Mouse (Mus musculus): ENCODE measurements around the gene Ephb1.

Gene Ephb1

DNA sequence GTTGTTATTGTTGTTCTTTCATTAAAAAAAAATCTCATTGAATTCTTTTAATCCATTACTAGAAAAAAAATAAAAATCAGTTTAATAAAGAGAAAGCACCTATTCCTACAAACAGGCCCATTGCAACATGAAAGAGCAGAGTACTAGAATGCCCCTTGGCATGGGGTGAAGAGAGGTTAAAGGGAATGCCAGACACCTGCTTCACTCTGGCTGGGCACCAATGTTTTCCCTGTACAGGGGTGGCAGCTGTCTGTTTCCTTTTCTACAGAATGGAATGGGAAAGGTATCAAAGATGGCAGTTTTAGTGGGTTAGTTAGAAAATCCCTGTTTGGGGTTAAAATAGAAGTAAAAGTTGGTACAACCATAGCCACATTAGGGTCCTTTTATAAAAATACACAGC is 224.0 kb downstream of the Ephb1 start:
- no peak for DNase-seq

DNA sequence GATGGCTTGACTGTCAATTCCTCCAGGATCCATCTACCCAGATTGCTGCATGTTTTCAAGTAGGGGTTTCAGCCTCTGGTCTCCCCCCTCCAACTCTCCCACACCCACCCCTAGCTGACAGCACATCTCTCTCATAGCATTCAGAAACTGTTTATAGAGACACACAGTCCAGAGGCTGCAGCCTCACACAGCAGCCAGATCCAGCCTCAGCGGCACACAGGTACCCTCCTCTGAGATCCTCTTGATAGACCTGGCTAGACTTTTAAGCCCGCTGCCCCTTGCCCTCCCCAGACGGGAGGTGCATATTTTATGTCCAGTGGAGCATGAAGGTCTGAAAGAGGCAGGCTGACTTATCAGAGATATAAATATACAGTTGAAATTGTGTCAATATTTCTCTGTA is 228.0 kb downstream of the Ephb1 start:
- DNase-seq = peak; percentile 24

DNA sequence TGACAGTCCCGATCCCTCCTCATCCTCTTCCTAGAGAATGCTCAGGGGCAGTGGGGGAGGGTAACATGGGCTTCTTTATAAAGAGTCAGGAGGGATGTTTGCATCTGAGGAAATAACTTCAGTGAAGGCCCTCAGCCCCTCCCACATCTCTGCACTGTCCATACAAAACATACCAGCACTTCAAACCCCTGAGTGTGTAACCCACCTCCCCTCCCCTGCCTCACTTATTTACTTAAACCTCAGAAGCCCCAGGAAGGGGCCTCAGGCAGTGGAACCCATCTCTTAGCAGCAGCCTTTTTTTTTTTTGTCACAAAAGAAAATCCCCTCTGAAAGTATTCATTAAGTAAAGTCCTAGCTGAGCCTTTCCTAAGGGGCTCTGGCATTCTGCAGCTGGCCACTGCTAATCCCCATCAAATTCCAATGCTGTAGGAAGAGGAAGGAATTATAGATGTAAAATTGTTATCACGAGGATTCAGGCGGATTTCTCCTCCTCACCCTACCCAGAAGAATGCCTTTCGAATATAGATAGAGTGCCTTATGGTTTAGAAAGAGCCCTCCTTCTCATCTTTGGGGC is 231.5 kb downstream of the Ephb1 start:
- no peak for DNase-seq

DNA sequence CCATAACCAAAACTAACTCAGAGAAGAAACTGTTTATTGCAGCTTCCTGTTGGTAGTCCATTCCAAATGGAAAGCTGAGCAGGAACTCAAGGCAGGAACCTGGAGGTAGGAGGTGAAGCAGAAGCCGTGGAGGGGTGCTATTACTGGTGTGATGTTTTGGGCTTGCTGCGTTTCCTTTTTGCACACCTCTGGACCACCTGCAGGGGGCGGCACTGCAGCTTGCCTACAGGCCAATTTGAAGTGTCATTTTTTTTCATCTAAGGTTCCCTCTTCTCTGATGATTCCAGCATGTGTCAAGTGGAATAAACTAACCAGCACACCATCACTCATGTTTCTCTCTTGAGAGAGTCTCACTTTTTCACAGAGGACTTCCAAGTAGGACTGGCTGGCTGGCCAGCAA is 235.1 kb downstream of the Ephb1 start:
- no peak for DNase-seq

DNA sequence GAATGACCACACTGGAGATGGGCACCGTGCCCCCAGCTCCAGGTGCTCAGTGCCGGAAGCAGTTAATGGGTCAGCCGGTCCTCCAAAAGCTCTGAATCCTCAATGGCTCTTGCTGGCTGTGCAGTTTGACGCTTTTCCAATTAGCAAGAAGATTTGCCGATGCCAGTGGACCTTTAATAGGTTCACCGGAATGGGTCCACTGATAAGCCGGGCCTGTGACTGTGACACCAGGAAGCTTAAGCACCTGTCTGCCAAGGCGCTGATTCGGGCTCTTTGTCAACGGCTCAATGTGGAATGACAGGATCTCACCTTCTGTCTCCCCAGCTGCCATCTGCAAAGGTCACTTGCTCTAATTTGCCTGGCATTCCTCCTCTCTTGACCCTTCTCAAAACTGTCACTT is 239.2 kb downstream of the Ephb1 start:
- no peak for DNase-seq

DNA sequence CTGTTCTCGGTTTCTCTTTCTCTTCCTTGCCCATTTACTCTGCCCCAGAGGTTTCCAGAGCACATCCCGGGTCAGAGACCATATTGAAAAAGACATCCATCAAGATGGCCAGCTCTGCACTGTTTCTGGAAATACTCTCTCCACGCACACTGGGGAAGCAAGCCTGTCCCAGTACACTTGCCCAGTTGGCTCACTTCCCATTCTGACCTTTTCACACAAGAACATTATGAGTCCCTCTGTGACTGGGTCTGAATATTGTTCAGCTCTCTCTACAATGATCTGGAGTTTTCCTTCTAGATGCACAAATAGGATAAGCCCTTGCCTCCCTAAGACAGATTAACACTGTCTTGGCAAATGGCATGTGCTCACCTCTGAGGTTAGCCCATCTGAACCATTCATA is 243.0 kb downstream of the Ephb1 start:
- no peak for DNase-seq

DNA sequence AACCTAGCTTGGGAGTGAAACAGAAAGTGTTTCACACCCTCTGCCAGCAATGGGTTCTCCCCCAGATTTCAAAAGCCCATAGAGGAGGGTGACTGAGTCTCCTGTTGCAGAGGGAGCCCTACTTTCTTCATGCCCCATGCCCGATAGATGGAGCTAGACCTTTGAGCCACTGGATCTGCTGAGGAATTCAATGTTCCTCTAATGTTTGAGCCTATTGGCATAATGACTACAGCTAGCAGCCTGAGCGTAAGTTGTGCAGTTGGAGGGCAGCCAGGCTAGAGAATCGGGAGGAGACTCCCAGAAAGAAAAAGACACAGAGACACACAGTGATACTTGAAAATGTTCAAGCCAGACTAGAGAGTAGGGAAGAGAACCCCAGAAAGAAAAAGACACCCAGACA is 246.5 kb downstream of the Ephb1 start:
- no peak for DNase-seq

DNA sequence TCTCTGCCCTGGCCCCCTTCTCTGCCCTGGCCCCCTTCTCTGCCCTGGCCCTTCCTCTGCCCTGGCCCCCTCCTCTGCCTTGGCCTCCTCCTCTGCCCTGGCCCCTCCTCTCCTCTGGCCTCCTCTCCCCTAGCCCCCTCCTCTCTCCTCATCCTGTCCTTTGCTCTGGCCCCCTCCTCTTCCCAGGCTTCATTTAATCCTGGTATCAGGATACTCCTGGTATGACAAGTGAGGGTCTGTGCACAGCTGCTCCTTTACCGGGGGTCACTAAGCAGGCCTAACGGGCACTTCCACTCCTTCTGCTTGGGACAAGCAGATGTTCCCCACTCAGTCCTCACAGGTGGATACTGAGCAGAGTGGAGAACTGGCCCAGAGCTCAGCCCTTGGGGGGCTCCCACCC is 247.3 kb downstream of the Ephb1 start:
- no peak for DNase-seq

DNA sequence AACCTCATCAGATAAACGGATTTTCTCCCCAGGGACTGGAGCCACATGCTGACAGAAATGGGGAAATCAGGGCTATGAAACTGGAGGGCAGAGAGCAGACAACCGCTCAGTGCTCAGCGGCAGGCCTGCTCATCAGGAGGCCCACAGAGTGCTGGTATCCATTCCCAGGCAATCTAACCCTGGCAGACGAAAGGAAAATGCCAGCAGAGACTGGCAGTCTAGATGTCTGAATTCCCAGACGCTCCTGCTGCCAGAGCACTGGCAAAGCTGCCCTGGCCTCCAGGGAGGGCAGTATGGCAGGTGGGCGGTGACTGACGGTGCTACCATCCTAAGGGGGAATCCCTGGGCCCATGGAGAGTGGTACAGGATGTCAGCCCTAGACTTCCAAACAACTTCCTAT is 257.7 kb downstream of the Ephb1 start:
- no peak for DNase-seq

DNA sequence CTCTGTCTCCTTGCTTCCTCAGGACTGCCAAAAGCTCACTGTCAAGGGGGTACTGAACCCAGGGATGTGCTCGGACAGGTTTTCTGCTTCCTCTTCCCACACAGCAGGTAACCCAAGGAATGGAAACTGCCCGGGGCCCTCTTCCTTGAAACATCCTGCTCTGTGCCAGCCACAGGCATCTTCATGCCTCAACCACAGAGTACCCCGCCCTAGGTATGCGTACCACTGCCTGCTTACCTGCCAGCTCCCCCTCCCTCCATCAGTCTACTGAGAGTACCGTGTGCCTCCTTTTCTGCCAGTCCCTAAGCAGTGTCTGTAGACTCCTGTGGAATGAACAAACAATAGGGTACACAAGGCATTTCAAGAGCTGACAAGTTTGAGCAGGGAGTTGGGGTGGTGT is 265.9 kb downstream of the Ephb1 start:
- no peak for DNase-seq

DNA sequence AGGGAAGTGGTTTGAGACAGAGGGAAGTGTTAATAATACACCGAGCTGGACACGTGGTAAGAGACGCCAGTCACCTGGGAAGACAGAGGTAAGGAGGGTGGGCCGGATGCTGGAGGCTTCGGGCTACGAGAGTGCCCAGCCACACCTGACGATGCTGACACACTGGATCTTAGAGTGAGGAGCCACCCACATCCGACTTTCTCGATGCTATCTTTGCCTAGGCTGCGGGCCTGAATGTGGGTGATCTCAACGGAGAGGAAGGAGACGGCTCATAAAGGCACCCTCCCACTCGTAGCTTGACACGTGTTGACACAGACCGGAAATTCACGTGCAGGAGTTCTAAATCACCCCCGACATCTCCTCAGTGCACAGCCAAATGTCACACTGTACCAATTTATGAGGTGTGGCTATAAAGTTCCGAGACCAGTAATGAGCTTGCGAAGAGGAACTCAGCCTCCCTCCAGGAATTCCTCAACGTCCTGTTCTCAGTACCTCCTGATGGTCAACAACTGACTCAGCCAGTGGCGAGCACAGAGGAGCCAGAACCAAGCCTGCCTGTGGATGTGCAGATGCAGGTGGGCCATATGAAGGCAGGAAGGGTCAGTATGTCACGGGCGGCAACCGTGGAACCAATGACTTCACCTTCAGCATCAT is 268.3 kb downstream of the Ephb1 start:
- peak; percentile 20 for DNase-seq

DNA sequence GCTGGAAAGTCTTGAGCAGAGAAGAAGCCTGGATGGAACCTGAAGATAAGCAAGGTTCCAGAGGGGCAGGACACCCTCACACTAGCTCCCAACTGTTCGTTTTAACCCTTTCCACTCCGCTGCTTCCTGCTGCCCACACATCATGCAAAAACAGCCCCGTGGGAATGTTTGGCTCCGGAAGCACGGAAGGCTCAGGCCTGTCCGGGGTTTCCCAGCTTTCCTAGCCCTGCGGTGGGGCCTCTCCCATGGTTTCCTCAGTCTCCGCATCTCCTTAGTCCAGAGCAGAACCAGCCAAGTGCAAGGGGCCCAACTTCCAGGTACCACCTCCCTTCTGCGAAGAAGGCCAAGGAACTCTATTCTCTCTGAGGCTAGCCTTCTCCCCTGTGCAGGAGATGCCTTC is 269.0 kb downstream of the Ephb1 start:
- no peak for DNase-seq

DNA sequence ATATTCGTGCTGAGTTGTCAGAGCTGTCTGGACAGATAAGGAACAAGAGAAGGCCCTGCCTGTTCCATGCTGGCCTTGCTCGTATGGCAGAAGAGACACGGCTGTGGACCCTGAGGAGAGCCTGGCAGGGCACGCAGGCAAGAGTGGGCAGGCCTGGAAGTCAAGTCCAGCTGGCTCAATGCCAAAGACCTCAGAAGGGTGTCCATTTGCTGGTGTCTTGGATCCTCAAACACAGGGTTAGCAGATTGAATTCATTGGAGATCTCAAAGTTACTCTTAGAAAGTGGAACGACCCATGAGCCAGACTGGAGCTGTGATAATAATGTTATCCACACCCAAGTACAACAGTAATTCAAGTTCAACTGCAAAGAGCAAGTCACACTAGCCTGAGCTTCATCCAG is 273.6 kb downstream of the Ephb1 start:
- DNase-seq = no peak

DNA sequence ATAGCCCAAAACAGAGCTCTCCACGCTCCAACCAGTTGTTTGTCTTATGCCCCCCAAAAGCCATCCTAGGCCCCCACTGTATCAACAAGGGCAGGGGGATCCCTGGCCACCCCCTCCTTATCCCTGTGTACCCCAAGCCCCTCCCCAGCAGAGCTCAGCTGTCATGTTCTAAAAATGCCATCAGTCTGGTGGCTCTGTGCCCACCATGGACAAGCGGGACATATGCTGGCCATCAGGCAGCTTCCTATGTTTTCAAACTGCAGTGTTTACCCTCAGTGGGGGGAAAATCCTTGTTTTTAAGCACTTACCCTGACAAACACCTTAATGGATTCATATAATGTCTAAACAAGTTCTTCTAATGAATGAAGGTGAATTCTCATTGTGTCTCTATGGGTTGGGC is 275.3 kb downstream of the Ephb1 start:
- DNase-seq = no peak

DNA sequence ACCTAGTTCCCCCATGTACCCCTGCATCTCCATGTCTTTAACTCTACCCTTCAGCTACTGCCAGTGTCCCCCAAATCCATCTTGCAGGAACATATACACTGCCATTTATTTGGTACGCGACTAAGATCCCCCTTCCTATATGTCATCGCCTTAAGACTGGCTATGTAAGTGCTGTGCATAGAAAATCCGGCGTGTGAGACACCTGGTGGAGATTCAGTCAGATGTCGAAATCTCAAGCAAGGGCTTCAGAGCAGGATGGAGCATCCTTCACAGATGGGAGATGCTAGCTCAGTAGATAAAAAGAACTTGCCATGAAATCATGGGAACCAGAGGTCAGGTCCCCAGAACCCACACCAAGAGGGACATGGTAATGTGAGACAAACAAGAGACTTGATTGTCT is 276.3 kb downstream of the Ephb1 start:
- no peak for DNase-seq

DNA sequence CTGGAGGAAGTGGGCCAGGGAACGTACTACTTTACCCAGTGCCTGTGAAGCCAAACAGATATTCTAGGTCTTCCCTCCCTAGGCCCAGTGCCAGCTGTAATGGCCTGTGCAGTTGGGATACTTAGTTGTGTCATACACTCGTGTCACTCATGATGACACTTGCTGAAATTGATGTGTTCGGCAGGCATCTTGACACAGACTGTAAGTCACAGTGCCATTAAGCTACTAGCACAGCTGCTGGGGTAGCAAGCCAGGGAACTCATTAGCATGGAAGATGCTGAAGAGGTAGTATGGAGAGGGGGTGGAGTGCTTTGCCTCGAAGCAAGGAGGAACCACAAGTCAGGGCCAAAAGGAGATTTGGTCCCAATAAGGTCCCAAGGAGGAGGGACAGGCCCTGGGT is 279.0 kb downstream of the Ephb1 start:
- no peak for DNase-seq

DNA sequence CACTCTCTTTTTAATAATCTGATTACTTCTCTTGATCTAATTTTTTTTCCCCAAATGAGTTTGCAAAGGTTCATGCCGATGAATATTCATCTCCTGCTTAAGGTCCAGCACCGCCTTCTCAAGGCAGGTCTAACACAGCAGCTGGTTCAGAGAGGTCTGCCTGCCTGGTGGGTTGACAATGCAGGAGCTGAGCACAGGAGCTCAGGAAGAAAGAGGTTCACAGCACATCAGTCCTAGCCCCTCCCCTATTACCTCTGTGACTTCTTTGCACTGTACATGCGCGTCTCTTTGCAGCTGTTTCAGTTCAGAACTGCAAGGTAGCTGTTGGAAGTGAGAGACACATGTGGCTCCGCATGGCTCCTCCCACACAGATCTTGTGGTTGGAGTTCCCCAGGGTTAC is 281.1 kb downstream of the Ephb1 start:
- DNase-seq = no peak

DNA sequence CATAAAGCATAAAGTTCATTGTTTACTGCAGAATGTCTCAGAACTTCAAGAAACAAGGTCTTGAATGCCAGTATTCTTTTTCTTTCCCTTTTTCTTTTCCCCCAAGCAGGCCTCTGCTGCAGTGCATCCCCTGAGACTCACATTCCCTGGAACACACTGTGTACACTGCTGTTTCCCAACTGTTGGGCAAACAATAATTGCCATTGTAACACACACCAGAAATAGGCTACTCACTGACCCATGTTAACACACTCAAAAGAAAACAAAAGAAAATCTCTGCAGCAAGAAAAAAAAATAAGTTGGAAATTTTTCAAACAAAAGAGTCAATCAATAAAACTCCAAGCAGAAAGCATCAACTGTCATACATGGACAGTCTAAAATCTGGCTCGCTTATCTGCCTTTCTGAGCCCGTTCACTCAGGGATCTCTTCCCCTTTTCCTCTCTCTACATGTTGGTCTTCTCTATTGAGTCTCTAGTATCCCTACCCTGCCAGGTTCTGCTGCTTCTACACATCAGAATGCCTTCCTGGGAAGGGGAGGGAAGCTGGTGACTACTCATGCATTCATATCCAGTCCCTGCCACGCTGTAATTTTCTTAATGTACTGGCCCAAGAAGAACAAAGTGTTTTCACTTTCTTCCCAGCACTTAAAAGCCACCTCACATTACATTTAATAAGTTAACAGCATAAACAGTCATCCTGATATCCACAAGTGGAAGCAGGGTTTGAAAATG is 285.2 kb downstream of the Ephb1 start:
- no peak for DNase-seq

DNA sequence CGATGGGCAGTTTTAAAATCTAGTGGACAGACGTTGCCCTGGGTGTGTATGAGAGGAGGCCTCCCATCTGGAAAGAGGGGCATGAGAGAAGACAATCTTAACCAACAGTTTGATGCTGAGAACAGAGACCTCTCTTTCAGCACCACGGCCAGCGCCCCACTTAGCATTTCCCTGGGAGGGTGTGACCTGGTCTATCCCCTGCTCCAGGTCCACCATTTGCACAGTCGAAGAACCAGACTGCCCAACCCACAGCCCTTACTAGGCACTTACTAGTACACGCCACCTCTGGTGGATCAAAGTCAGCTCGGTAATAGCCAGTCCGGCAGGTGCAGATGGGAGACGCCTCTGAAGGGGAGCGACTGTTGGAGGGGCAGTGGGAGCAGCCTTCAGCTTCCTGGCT is 287.9 kb downstream of the Ephb1 start:
- peak; percentile 17 for DNase-seq

DNA sequence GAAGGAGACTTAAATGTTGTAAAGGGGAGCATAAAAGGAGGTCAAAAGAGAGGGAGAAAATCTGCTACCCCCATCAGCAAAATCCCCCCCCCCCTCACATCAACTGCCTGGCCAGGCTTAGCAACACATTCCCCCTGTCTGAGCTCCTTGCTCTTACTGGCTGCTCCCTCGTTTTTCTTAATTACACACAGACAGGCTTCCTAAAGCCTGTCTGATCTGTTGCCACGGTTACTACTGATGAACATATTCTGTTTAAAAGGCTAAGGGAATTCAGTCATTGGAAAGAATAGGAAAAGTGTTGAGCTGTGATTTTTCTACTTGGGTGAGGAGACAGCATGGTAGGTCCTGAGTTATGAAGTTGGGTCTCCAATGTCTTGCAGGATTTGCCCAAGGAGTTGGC is 308.6 kb downstream of the Ephb1 start:
- DNase-seq = no peak

DNA sequence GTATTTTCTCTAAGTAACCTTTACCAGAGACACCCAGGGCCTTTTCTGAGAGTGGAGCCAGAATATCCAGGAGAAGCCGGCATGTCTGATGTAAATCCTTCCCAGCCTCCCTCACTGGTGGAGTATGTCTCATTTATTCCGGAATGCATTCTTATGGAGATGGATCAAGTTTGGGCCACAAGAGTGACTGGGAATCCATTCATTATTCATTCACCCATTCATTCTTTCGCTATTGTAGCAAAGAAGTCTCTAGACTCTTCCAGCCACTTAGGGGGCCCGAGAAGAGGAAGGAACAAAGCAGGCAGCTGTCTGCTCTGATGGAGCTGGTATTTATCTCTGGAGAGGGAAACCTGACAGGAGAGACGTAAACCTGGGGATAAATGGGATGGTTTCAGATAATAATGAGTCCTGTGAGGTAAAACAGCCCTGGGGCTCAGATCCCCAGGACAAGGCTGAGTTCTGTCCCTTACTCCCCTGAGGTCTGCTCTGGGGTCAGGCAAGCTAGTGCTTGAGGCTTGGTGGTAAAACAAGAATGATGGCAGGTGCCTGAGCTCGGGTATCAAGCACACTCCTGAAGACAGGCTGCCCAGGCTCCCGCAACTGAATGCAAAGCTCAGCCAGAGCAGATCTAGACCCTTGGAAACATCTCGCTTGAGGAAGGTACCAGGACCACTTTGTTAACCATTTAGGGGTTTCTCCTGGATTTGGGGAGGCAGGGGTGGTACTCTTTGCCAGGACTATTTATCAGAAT is 309.2 kb downstream of the Ephb1 start:
- DNase-seq = no peak

DNA sequence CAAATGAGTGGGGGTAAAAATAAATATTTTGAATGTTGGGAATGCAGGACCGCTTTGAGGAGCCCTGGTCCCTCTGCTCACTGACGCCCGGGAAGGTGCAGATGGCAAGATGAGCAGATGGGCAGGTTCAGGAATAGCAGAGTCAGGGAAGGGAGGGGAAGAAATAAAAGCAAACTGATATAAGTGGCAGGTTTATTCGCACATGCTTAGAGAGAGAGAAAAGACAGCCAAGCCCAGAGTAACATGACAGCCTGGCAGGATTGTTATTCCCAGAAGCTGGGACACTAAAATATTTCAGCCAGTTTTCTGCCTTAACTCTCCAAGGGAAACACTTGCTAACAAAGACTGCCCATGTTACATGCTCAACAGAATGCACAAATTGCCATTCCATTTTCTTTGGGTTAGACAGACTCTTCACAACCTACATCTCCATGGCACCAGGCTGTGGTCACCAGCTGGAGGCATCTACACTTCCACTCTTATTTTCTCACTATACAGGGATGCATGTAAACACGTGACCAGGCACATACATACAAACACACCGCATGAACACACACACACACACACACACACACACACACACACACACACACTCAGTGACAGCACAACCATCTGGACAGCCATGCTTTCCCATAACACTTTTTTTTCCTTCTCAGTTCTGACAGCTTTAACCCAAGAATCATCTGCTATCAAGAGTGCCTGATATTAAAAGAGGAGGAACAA is 315.3 kb downstream of the Ephb1 start:
- no peak for DNase-seq

DNA sequence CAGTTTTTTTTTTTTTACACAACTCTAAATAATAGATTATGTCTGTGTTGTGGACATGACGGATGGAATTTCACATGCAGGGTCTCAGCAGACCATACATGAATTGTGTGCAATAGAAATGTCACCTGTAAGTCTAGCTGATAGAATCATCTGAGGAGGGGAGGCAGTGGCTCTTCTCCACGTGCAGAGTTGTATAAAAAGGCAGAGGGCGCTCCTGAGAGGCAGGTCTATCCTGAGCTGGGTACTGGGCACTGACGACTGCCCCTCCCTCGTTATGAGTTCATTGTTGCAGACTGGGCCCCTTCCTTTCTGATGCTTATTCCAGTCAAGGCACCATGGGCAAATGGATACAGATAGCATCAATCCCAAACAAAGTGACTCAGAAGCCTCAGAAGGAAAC is 318.4 kb downstream of the Ephb1 start:
- DNase-seq = no peak

Data from kidney, postnatal 14 days (tissue).